Mouse (Mus musculus) left cerebral cortex, postnatal 36 days (tissue): ENCODE data around the gene 4931423N10Rik. TPM values are rescaled to one million over a fixed set of nuclear protein-coding genes. Genes with fewer than 3 reads are reported as not detected.
"Not testable (repeated sequence)": the region's sequence is repeated elsewhere in the genome, so short reads cannot be mapped to it uniquely, and the experiment has no call there.

ENCODE experiments used
- DNase-seq, 2 experiments: peaks; one replicate each; pipeline ENCODE4 v3.0.0; 2021 to 2022; ENCODE audit warnings: low spot score in 2 of 2, mixed read lengths in 1 of 2
- intact Hi-C: fragments of 180-260 bp; cut with DNase I; formaldehyde crosslinking; loops from one replicate; pipeline ENCODE4 v1.15.1; 2025
- total RNA-seq, 2 experiments: library from RNA; stranded (reverse); gene quantifications; 2 replicates each; pipeline ENCODE4 v1.2.3; 2021

4931423N10Rik gene
- under 1 TPM; 0.27 to 0.39 TPM for total RNA-seq

DNA sequence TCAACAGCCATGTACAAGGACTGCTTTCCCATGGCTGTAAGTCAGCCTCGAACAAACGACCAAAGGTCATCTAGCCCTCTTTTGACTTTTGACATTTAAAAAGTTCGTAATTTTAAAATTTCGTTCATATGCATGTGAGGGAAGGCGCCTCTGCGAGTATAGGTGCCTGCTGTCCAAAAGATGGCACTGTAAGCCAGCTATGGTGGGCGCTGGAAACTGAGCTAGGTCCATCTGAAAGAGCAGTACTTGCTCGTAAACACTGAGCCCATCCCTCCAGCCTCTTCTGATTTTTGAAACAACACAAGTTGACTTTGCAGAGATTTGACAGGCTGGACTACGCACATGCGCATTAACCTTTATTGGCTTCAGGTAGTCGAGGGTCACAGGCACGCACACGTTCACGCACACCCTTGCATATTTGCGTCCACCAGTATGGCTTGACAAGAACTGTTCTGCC, at the start of gene 4931423N10Rik:
Gene 4931423N10Rik (plus strand): TSS at position 407 of the 457 bp plus-strand sequence.
- intact Hi-C loops = no loop called here
- DNase-seq = no peak

DNA sequence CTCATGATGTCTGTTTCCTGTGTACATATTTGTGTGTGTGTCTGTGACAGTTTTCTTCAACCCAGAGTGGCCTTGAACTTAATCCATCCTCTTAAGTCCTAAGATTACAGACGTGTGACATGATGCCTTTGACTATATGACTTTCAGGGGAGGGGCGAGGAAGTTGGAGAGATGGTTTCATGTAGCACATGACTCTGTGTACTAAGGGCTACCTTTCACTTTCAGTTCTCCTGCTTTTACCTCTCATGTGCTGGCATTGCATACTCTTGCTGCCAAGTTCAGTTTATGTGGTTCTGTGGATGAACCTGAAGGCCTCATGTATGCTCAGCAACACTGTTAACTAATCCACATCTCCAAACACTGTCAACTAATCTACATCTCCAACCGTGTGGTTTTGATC, 35.0 kb upstream of the 4931423N10Rik start:
- DNase-seq = no peak
- intact Hi-C loops = no loop called here

DNA sequence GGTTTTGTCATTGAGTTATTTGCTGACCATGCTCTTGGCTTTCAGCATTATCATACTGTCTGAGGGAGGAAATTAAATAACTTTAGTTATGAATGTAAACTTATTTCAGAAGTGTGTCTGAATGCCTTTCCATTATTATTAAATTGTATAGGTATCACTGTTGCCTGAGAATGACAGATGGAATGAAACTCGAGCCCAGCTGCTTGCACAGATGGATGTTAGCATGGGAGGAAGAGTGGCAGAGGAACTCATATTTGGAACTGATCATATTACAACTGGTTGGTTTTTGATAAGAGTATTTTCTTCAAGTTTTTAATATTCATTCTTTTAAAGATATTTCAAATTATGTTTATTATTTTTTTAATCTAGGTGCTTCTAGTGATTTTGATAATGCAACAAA, 12.9 kb upstream of the 4931423N10Rik start:
- intact Hi-C loops = no loop called here
- DNase-seq = no peak

DNA sequence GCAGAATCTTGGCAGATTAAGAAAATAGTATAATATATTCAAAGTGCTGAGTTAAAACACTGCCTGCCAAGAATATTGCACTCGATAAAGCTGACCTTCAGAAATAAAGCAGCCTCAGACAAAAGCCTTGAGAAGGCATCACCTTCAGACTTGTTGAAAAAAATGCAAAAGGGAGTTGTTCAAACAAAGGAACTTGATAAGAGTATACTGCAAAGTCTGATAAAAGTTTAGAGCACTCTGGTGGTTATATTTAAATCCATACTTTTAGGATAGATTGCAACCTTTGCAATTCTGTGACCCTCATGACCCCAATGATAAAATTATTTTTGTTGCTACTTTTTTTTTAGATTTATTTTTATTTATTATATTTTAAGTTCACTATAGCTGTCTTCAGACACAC, 6.2 kb upstream of the 4931423N10Rik start:
- DNase-seq = no peak
- intact Hi-C loops = no loop called here

DNA sequence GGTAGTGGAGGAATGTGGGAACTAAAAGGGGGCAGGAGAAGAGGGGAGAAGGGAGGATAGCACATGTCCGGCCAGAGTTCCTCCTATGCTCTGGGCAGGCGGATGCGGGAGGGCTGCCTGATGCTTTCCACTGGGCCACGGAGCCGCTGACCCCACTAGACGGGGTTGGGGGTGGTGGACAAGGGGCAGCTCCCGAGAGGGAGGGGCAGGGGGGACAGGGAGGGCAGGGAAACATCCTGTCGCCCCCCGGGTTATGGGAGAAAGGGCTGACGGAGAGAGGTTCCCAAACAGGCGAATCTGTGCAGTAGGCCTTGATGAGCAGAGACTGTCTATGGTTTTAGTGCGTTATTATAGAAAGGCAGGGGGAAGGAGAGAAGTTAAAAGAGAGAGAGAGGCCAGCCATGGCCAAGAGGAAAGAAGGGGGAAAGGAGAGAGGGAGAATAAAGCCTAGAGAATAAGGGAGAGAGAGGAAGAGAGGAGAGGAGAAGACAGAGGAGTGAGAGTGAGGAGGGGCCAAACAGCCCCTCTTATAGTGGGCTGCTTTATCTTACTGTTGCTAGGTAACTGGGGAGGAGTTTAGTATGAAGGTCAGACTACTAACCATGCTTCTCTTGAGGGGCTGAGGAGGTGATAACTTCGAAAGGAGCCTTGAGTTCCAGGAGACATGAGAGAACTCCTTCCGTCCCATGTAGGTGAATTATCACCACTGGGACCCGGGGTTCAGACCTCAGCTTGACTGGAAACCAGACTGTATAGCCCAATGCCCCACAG, 4.2 kb upstream of the 4931423N10Rik start:
- no peak for DNase-seq
- intact Hi-C loops = no loop called here

DNA sequence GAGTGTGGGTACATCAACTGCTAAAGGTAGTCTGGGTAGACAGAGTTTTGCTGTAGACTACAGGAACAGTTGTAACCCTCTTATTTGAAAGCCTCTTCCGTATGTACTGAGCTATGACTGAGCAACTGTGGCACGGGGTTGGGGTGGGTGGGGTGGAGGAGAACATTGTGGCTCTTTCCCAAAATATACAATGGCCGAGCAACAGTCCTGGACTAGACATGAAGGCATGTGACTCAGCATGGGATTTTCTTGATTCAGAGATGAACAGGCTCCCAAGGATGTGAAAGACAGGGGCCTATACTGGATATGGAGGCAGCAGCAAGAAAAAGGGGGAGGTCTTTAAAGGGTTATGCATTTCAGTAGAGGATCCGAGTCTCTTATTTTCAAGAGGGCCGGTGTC, 6.4 kb downstream of the 4931423N10Rik start:
- no peak for DNase-seq
- intact Hi-C loops = no loop called here

DNA sequence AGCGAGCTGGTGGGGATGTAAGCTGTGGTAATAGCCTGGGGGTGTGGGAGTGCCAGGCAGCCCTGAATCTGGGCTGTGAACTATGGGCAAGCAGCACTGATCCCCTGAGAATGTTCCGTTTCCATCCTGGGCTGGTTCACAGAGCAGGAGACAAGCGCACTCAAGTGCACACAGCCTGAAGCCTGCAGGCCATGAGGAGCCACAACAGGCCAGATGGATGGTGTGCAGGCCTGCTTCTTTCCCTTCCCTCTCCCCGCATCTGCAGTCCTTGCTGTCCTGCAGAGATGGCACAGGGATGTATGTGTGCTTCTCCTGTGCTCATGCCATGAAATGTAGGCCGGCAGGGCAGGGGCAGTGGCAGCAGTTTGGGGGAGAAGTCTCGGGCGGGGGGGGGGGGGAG, 17.9 kb downstream of the 4931423N10Rik start:
- no peak for DNase-seq
- intact Hi-C loops = no loop called here

DNA sequence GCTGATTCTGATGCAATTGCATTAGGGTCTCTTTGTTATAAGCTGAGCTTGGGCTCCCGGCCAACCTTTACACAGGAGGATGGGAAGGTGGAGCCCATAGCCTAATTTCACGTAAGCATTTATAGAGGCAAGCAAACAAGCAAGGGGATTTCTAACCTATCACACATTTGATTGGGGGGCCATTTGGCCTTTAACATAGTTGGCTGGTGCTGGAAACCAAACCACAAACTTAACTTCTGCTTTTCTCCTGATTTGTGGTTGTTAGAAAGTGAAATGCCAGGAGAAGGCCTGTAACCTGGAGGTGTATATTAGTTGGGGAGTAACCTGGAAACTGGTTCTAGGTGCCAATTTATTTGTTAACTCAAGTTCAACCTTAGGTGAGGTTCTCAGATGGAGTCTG, 21.2 kb downstream of the 4931423N10Rik start:
- intact Hi-C loops = no loop called here
- DNase-seq = no peak

DNA sequence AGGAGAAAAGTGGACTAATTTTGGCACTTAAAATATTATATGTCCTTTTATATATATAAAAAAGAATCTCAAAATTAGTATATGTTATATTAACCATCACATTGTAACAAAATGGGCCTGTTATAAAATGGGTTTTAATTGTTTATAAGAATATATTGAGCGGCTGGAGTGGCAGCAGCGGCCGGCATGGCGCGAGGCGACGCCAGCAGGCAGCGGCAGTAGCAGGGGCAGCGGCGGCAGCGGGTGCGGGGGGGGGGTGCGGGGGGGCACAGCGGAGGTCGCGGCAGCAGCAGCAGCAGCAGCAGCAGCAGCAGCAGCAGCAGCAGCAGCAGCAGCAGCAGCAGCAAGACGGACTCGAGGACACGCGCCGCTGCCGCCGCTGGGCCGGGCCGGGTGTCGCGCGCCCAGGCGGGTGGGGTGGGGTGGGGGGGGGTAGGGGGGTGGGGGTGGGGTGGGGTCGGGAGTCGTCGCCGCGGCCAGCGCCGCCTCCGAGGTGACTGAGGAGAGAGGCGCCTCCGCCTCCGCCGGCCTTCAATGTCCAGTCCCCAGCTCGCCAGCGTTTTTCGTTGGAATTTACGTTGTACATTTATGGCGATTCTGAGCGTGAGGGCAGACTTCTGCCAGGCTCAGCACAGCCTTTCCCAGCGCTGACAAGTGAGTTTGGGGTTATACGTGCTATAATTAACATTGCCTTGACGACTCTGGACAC, 26.9 kb downstream of the 4931423N10Rik start:
- DNase-seq = no peak
- intact Hi-C loops = no loop called here

DNA sequence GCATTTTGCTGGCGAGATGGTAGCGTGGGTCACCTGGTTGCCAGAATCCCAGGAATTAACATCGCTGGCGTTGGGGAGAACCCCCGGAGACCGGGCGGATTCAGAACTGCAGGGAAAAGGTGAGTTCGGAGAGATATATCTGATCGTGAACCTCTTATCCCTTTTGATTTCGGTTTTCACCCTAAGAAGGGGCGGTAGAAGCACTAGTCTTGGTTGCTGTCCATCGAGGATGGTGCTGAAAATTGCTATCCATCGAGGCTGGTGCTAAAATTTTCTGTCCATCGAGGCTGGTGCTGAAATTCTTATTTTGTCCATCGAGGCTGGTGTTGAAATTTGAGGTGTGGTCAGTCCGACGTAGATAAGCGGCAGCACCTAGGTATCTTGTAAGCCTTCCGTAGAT, 83.7 kb downstream of the 4931423N10Rik start:
- DNase-seq, intact Hi-C loops: not testable (repeated sequence)

DNA sequence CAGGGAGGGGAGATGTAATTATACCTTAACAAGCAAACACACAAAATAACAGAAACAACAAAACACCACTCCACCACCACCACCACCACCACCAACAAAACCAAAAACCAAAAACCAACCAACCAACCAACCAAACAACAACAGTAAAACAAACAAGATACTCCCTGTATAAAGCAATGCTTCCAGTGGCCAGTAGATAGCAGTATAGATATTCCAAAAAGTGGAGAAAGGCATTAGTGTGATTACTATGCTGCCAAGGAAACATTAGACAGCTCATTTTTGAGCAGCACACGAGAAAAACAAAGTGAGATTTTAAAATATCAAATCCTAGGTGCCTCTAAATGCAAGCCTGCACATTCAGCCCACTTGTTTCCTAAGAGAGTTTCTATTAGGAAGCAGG, 107.6 kb downstream of the 4931423N10Rik start:
- intact Hi-C loops = loop anchor here (5.0 kb wide), 1 partner anchor 867 kb away; no protein-coding TSS in a partner anchor
- no peak for DNase-seq

Other genes starting within 250 kb of the 4931423N10Rik start
- gene Abi1, start 167.2 kb upstream of the 4931423N10Rik start, total RNA-seq = 100 to 1,000 TPM; 143 to 145 TPM
- 10 to 100 TPM; 72.6 to 78.9 TPM for gene Acbd5, start 139.3 kb upstream of the 4931423N10Rik start, total RNA-seq
- 1 to 10 TPM; 1.1 TPM for gene Mastl, start 51.5 kb upstream of the 4931423N10Rik start, total RNA-seq
- gene Yme1l1, start 51.1 kb upstream of the 4931423N10Rik start, total RNA-seq = 10 to 100 TPM; 74.2 to 97.1 TPM
- gene Nxph2, start 113.8 kb downstream of the 4931423N10Rik start, total RNA-seq = 1 to 10 TPM; 2.3 to 3.0 TPM